Mouse (Mus musculus) monocyte, adult 5-6 weeks (primary cell): Measurements from ENCODE around the gene Yars. TPM values are rescaled to one million over a fixed set of nuclear protein-coding genes. Genes with fewer than 3 reads are reported as not detected.
A peak's percentile ranks its signal among the peaks of the same experiment; 100 is the strongest.

Experiments used
- ATAC-seq: fragments of 153-309, 156-312 bp; replicated peaks from 2 replicates; pipeline ENCODE4 v1.8.0; 2017; ENCODE audit warnings: mild to moderate bottlenecking; ENCODE audit not compliant: low TSS enrichment, insufficient number of reproducible peaks, severe bottlenecking, poor library complexity, low FRiP score
- total RNA-seq: library from RNA; stranded (forward); fragments of 200-1000, 200-491, 200-594 nt; gene quantifications from 3 replicates; pipeline ENCODE4 v1.2.3, GENCODE M21; 2017

Yars gene
- total RNA-seq, 1 experiment from 2014 or later = 30.1 TPM

- no peak for ATAC-seq
Measured at GRCm38 (mm10) chr4:129244802-129245201, 55.2 kb downstream of the Yars start.

GRCm38 (mm10) chr4:129246360-129247301 lies 57.1 kb downstream of the Yars start:
- ATAC-seq = no peak

GRCm38 (mm10) chr4:129247381-129248242 lies 58.1 kb downstream of the Yars start:
- no peak for ATAC-seq

- no peak for ATAC-seq
Measured at GRCm38 (mm10) chr4:129248243-129248767, 58.7 kb downstream of the Yars start.

GRCm38 (mm10) chr4:129249288-129249687 lies 59.7 kb downstream of the Yars start:
- no peak for ATAC-seq

- no peak for ATAC-seq
Measured at GRCm38 (mm10) chr4:129250759-129251481, 61.4 kb downstream of the Yars start.

GRCm38 (mm10) chr4:129251482-129252125 lies 62.0 kb downstream of the Yars start:
- peak; percentile 59 for ATAC-seq

- no peak for ATAC-seq
Measured at GRCm38 (mm10) chr4:129252492-129252891, 62.9 kb downstream of the Yars start.

GRCm38 (mm10) chr4:129254571-129254970 lies 65.0 kb downstream of the Yars start:
- no peak for ATAC-seq

GRCm38 (mm10) chr4:129256450-129257380 lies 67.2 kb downstream of the Yars start:
- ATAC-seq = no peak

- no peak for ATAC-seq
Measured at GRCm38 (mm10) chr4:129259101-129259500, 69.5 kb downstream of the Yars start.

- ATAC-seq = no peak
Measured at GRCm38 (mm10) chr4:129260678-129261077, 71.1 kb downstream of the Yars start.

- no peak for ATAC-seq
Measured at GRCm38 (mm10) chr4:129261196-129261595, 71.6 kb downstream of the Yars start, which contains the start of gene C77080. C77080 (minus strand) TSS chr4:129261404.

- ATAC-seq = peak; percentile 77
Measured at GRCm38 (mm10) chr4:129263225-129264021, 73.9 kb downstream of the Yars start.

- no peak for ATAC-seq
Measured at GRCm38 (mm10) chr4:129266191-129266590, 76.6 kb downstream of the Yars start.

GRCm38 (mm10) chr4:129266821-129267220 lies 77.3 kb downstream of the Yars start:
- no peak for ATAC-seq
